Mouse (Mus musculus) hindbrain, postnatal 0 days (tissue): ENCODE data around the gene Gm17651. TPM values are rescaled to one million over a fixed set of nuclear protein-coding genes. Genes with fewer than 3 reads are reported as not detected.

Experiments
- ATAC-seq: fragments of 200-750 bp; cut with Nextera tagmentation; 2 replicates; pipeline ENCODE4 v1.8.0; 2017; ENCODE audit warnings: mild to moderate bottlenecking, moderate TSS enrichment, moderate library complexity
- DNase-seq: peaks from one replicate; pipeline ENCODE4 v3.0.0-alpha.2; 2015; ENCODE audit warnings: low spot score
- H3K27ac ChIP-seq: fragments of 300-500 bp; sonication (generic); 2 replicates; pipeline ENCODE4 v1.5.1; 2014; ENCODE audit warnings: mild to moderate bottlenecking
- H3K27me3 ChIP-seq: fragments of 300-500 bp; sonication (generic); 2 replicates; pipeline ENCODE4 v1.6.1; 2014; ENCODE audit warnings: low read length, mixed read lengths; ENCODE audit not compliant: insufficient read depth
- H3K36me3 ChIP-seq: fragments of 300-500 bp; sonication (generic); 2 replicates; pipeline ENCODE4 v1.6.1; 2014; ENCODE audit warnings: low read length, mixed read lengths; ENCODE audit not compliant: insufficient read depth
- H3K4me1 ChIP-seq: fragments of 300-500 bp; sonication (generic); 2 replicates; pipeline ENCODE4 v1.6.1; 2014; ENCODE audit warnings: antibody characterized with exemption, low read length, mixed read lengths; ENCODE audit not compliant: insufficient read depth
- H3K4me2 ChIP-seq: fragments of 300-500 bp; sonication (generic); 2 replicates; pipeline ENCODE4 v1.6.1; 2014; ENCODE audit warnings: low read depth, mild to moderate bottlenecking, low read length, moderate library complexity, mixed read lengths
- H3K4me3 ChIP-seq: fragments of 300-500 bp; sonication (generic); 2 replicates; pipeline ENCODE4 v1.5.1; 2014; ENCODE audit warnings: low read length
- H3K9ac ChIP-seq: fragments of 300-500 bp; sonication (generic); replicated peaks from 2 replicates; pipeline ENCODE4 v1.6.1; 2014; ENCODE audit warnings: mild to moderate bottlenecking, low read length, moderate library complexity, mixed read lengths
- H3K9me3 ChIP-seq: fragments of 300-500 bp; sonication (generic); 2 replicates; pipeline ENCODE4 v1.6.1; 2016; ENCODE audit warnings: low read length, mixed read lengths
- CTCF ChIP-seq: IDR thresholded peaks from 2 replicates; pipeline ENCODE4 v1.5.1; 2016; ENCODE audit warnings: antibody characterized with exemption, control low read depth, low read depth
- WGBS: fragments of 180-500 bp; shearing (Covaris S2); extraction: QIAGEN DNeasy Blood & Tissue Kit; methylation state at CpG from one replicate; pipeline ENCODE4 v1.1.7; 2014; 5-methylcytosine and 5-hydroxymethylcytosine counted together
- polyA plus RNA-seq: library from polyadenylated mRNA; unstranded; fragments of >200 nt; fragmentation: Nextera tagmentation; extraction: Ambion mirVana; gene quantifications from 2 replicates; pipeline ENCODE4 v1.2.1, GENCODE M21; 2015
- total RNA-seq: library from RNA; depleted of rRNA; stranded (reverse); fragments of >200 nt; gene quantifications from 2 replicates; pipeline ENCODE4 v1.2.3, GENCODE M21; 2014

The Gm17651 gene
- total and polyA plus RNA-seq, 2 experiments from 2014 or later = not detected

DNA sequence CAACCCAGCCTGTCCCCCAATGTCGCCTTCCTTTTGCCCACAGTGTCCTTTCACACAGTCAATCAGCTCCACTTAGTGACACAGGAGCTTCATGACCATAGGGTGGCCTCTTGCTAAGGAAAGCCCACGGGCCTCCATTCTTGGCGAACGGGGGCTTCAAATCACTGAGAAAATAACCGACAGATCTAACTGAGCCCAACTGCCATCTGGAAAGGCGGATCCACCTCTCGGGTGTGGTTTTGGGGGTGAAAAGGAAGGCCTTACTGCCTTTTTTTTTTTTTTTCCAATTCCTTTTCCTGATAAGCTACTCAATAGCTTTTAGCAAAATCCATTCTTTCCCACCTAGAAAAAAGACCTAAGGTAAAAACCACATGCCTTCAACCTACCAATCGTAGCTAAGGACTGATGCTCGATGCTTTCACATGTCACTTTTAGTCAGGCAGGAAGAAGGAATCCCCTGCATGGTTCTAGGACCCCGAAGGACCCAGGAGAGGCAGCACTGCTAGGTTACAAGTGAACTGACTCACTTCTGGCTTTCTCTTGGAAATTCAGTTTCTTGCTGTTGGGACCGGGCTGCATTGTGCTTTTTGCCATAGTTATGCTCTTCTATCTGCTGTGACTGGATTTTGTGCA is 28.1 kb upstream of the Gm17651 start:
- ATAC-seq (no peak), DNase-seq (no peak)
- H3K27me3 ChIP-seq = no peaks in the 10 kb centered on the region
- H3K4me1 ChIP-seq = no peaks in the 10 kb centered on the region
- H3K4me2 ChIP-seq = no peak overlapping the region
- no peak overlapping the region for H3K9ac ChIP-seq
- 94% methylated on average over 11 of the region's 11 CpGs for WGBS
- no peak overlapping the region for H3K4me3 ChIP-seq
- H3K9me3 ChIP-seq = no peaks in the 10 kb centered on the region
- peaks cover 41% of the 10 kb centered on the region for H3K36me3 ChIP-seq
- no peak for TF ChIP-seq CTCF
- H3K27ac ChIP-seq = no peak overlapping the region

DNA sequence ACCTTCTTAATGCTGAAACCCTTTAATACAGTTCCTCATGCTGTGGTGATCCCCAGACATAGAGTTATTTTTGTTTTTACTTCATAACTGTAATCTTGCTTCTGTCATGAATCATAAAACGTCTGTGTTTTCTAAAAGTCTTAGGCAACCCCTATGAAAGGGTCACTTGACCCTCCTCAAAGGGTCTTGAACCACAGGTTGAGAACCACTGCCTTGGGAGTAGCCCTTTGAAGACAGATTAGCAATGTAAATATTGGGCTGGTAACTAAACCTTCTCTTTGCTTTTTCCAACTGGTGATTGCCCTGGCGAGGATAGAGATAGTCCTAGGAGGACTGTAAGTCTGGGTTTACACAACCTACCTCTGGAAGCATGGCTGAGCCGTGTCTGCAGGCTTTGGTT is 26.7 kb upstream of the Gm17651 start:
- H3K9ac ChIP-seq = no peak overlapping the region
- 70% methylated on average over 3 of the region's 3 CpGs for WGBS
- no peak for DNase-seq
- TF ChIP-seq CTCF = no peak
- H3K27ac ChIP-seq = no peak overlapping the region
- H3K4me1 ChIP-seq = no peaks in the 10 kb centered on the region
- no peak for ATAC-seq
- H3K4me2 ChIP-seq = no peak overlapping the region
- H3K36me3 ChIP-seq = peaks cover 38% of the 10 kb centered on the region
- H3K9me3 ChIP-seq = no peaks in the 10 kb centered on the region
- H3K4me3 ChIP-seq = no peak overlapping the region
- H3K27me3 ChIP-seq = no peaks in the 10 kb centered on the region

DNA sequence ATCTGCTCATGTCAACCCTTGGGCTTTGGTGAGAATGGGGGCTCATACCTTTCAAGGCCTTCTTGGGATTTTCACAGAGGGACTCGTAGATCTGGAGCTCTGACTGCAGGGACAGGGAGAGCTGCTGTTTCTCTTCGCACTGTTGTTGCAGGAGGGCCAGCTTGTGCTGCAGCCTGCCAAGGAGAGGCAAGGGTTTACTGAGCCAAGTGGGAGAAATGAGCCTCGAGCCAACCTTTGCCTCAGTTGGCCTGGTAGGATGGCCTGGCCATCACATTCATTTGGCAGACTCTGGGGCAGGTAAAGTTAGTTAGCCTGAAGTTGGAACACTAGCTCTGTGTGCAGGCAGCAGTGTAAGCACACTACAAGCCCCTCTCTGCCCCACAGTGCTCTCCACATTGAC is 24.6 kb upstream of the Gm17651 start:
- Histone ChIP-seq H3K27ac (no peak overlapping the region), H3K36me3 (peaks cover 36% of the 10 kb centered on the region), H3K27me3 (no peaks in the 10 kb centered on the region), H3K4me3 (no peak overlapping the region), H3K4me1 (no peaks in the 10 kb centered on the region), H3K4me2 (no peak overlapping the region), H3K9me3 (no peaks in the 10 kb centered on the region), H3K9ac (no peak overlapping the region)
- 74% methylated on average over 3 of the region's 3 CpGs for WGBS
- ATAC-seq (no peak), DNase-seq (no peak)
- no peak for TF ChIP-seq CTCF

DNA sequence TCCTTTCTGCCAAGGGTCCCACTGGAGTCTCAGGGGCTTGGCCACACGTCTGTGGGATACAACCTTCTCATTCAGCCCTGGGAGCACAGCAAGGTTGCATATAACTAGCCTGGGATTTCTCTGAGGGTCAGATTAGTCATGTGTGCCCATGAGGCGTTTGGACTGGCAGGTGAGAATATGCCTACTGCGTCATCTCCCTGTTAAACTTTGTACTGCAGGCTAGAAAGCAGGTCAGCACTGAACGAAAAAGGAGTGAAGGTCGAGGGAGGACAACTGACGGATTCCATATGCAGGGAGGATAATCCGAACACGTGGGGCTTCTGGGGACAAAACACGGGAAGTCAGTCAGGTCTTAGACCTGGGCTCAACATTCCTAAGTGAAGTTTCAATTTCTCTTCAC is 22.8 kb upstream of the Gm17651 start:
- Histone ChIP-seq H3K4me2 (no peak overlapping the region), H3K36me3 (peaks cover 42% of the 10 kb centered on the region), H3K9me3 (no peaks in the 10 kb centered on the region), H3K4me3 (no peak overlapping the region), H3K27ac (no peak overlapping the region), H3K27me3 (no peaks in the 10 kb centered on the region), H3K9ac (no peak overlapping the region), H3K4me1 (no peaks in the 10 kb centered on the region)
- no peak for ATAC-seq
- no peak for TF ChIP-seq CTCF
- 84% methylated on average over 9 of the region's 9 CpGs for WGBS
- DNase-seq = no peak

DNA sequence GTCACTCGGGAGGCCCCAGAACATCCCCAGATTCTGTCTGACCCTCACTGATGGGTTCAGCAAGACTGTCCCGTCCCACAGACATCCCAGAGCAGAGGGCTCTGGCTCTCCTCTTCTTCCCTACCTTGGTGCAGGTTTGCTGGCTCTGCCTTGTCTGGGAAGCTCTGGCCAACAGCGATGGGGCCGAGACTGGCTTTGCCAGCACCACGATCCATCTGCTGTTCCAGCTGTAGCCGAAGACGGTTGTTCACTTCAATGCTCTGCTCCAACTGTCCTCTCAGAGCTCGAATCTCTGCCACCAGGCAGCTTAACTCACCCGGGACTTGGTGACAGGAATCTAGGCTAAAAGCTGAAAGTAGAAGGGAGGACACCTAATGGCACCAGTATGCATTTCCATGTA is 22.4 kb upstream of the Gm17651 start:
- 82% methylated on average over 9 of the region's 9 CpGs for WGBS
- no peak overlapping the region for H3K27ac ChIP-seq
- TF ChIP-seq CTCF = no peak
- H3K36me3 ChIP-seq = peaks cover 38% of the 10 kb centered on the region
- no peaks in the 10 kb centered on the region for H3K27me3 ChIP-seq
- DNase-seq = no peak
- no peaks in the 10 kb centered on the region for H3K4me1 ChIP-seq
- H3K9ac ChIP-seq = no peak overlapping the region
- no peak for ATAC-seq
- no peak overlapping the region for H3K4me2 ChIP-seq
- no peak overlapping the region for H3K4me3 ChIP-seq
- H3K9me3 ChIP-seq = no peaks in the 10 kb centered on the region

DNA sequence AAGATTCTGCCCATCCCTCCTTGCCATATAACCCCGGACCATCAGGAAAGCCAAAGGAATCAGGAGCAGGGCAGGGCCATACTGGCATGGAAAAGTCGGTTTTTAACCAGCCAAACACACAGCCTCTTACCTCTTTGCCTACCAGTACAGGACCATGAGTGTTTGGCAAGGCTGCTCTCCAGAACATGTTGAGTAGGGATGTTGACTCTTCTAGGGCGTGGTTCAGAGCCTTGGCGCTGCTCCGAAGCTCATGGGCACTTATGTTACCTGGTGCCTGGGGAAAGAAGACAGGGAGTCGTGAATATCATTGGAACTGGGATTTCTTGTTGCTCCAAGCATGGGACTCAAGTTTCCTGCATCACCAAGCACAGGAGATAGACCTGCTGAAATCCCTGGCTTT is 19.3 kb upstream of the Gm17651 start:
- Histone ChIP-seq H3K4me1 (no peaks in the 10 kb centered on the region), H3K27me3 (no peaks in the 10 kb centered on the region), H3K27ac (no peak overlapping the region), H3K36me3 (peaks cover 38% of the 10 kb centered on the region), H3K4me3 (no peak overlapping the region), H3K4me2 (no peak overlapping the region), H3K9me3 (no peaks in the 10 kb centered on the region), H3K9ac (no peak overlapping the region)
- WGBS = 86% methylated on average over 6 of the region's 6 CpGs
- no peak for TF ChIP-seq CTCF
- DNase-seq = no peak
- no peak for ATAC-seq

DNA sequence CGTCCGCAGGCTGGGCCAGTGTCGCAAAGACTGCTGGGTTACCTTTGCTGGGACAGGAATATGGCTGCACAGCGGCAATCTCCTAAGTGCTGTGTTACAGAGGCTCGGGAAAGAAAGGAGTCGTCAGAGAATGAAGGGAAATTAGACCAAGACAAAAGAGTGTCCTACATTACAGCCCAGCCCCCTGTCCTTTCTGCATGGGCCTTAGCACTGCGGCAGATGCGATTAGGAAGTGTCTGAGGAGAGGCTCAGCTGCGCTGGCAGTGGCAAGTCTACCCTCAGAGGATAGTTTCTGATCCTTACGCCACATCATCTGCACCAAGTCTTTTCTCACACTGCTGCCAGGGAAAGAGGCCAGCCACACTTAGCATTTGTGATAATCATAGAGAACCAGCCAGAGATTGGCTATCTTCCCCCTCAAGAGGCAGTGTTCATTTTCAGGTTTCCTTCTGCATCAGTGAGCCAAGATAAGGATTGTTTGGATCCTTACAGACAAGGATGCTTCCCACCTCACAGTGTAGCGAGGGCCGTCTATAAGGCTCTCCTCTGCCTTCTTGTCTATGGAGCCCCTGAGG is 17.0 kb upstream of the Gm17651 start:
- Histone ChIP-seq H3K4me3 (no peak overlapping the region), H3K36me3 (peaks cover 38% of the 10 kb centered on the region), H3K27ac (no peak overlapping the region), H3K9ac (no peak overlapping the region), H3K9me3 (no peaks in the 10 kb centered on the region), H3K4me2 (no peak overlapping the region), H3K27me3 (no peaks in the 10 kb centered on the region), H3K4me1 (no peaks in the 10 kb centered on the region)
- peak; percentile 25; the same call in 1 of the 2 replicates for ATAC-seq
- DNase-seq = peak; percentile 15
- no peak for TF ChIP-seq CTCF
- 52% methylated on average over 12 of the region's 12 CpGs for WGBS
